Mouse (Mus musculus): ENCODE data around the gene Ky. TPM values are rescaled to one million over a fixed set of nuclear protein-coding genes. Genes with fewer than 3 reads are reported as not detected.

Gene Ky
- polyA plus RNA-seq, 1 experiment from 2014 or later: 1.7 TPM

DNA sequence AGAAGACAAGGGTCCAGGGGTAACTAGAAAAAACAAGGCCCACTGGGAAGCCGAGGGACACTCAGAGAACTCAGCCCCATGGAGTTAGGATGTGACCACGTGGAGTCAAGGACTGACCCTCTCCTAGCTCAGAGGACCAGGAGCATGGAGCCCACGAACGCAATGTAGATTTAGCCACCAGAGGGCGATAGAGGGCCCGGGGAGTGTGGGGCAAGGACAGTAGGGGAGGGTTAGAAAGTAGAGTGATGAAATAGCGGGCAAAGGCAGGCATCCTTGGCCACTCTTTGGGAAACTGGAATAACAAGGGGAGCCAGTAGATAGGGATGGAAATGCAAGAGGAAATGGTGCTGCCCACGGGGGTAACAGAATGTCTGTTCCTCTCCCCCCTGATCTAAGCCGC lies 26.5 kb upstream of the Ky start:
- Histone ChIP-seq H3K4me3 (ENCODE audit: control insufficient read depth in 1 of 2, insufficient read depth in 1 of 2, low read depth in 1 of 2, low read length in 2 of 2) (no peak overlapping the region), H3K4me2 (ENCODE audit: low read length) (no peak overlapping the region), H3K27me3 (ENCODE audit: control insufficient read depth, insufficient read depth, low read length) (no peaks in the 10 kb centered on the region), H3K27ac (replicated peaks in 1 of 2; ENCODE audit: control insufficient read depth in 1 of 2, insufficient read depth in 1 of 2, low read depth in 2 of 2, low read length in 2 of 2) (no peak overlapping the region), H3K9me3 (ENCODE audit: control insufficient read depth, low read length) (no peaks in the 10 kb centered on the region), H3K9ac (ENCODE audit: low read length) (no peak overlapping the region), H3K36me3 (ENCODE audit: control insufficient read depth, insufficient read depth, low read length) (no peaks in the 10 kb centered on the region), H3K4me1 (ENCODE audit: control insufficient read depth in 2 of 2, insufficient read depth in 2 of 2, low read length in 2 of 2) (no peaks in the 10 kb centered on the region)
- no peak for ATAC-seq (ENCODE audit: insufficient number of reproducible peaks, insufficient read depth, low FRiP score, low read depth)
- 36% methylated on average over 9 of the region's 9 CpGs for WGBS

GRCm38 (mm10) chr9:102492031-102492795 lies 13.3 kb upstream of the Ky start:
- Histone ChIP-seq H3K4me2 (ENCODE audit: low read length) (no peak overlapping the region), H3K9ac (ENCODE audit: low read length) (no peak overlapping the region), H3K4me1 (ENCODE audit: control insufficient read depth in 2 of 2, insufficient read depth in 2 of 2, low read length in 2 of 2) (peaks cover 5 to 8% of the 10 kb centered on the region in 2 experiments), H3K27ac (replicated peaks in 1 of 2; ENCODE audit: control insufficient read depth in 1 of 2, insufficient read depth in 1 of 2, low read depth in 2 of 2, low read length in 2 of 2) (no peak overlapping the region), H3K27me3 (ENCODE audit: control insufficient read depth, insufficient read depth, low read length) (peaks cover 5% of the 10 kb centered on the region; the same call in 1 of the 2 replicates), H3K9me3 (ENCODE audit: control insufficient read depth, low read length) (no peaks in the 10 kb centered on the region), H3K4me3 (ENCODE audit: control insufficient read depth in 1 of 2, insufficient read depth in 1 of 2, low read depth in 1 of 2, low read length in 2 of 2) (no peak overlapping the region), H3K36me3 (ENCODE audit: control insufficient read depth, insufficient read depth, low read length) (no peaks in the 10 kb centered on the region)
- WGBS: 32% methylated on average over 12 of the region's 12 CpGs
- ATAC-seq (ENCODE audit: insufficient number of reproducible peaks, insufficient read depth, low FRiP score, low read depth): no peak

DNA sequence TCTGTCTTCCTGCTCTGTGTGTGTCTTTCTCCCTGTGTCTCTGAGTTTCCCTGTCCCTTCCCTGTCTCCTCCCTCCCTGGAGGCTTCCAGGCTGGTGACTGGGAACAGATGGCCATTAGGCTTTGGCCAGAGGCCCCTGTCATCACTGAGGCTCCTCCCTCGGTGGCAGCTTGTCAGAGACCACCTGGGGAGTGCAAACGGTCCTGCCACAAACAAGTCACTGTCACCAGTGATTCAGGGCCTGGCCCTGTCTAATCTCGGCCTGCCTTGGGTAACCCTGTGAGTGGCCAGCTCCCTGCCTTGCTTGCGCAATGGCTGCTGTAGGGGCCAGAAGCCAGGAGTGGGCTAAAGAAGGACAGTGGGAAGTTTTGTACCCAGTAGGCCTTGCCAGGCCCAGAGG lies 12.5 kb upstream of the Ky start:
- H3K4me2 ChIP-seq (ENCODE audit: low read length): no peak overlapping the region
- 28% methylated on average over 4 of the region's 4 CpGs for WGBS

DNA sequence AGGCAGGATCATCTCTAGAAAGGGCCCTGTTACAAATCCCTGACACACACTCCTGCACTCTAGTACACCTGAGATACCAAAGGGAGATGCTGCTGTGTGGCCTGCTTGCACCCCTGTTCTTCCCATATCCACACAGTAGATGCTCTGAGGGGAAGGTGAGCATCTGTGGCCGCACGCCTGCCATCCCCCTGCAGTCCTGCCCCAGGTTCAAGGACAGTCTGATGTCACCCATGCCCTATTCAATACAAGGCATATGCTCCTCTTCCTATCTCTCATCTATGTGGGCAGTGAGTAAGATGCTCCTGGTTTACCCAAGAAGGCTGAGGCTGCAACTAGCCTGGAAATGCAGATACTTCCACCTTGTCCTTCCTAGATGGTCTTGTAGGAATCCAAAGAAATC lies 11.6 kb upstream of the Ky start:
- WGBS: 100% methylated on average over 2 of the region's 2 CpGs
- Histone ChIP-seq H3K4me3 (ENCODE audit: control insufficient read depth in 1 of 2, insufficient read depth in 1 of 2, low read depth in 1 of 2, low read length in 2 of 2) (no peak overlapping the region), H3K27ac (replicated peaks in 1 of 2; ENCODE audit: control insufficient read depth in 1 of 2, insufficient read depth in 1 of 2, low read depth in 2 of 2, low read length in 2 of 2) (no peak overlapping the region), H3K4me1 (ENCODE audit: control insufficient read depth in 2 of 2, insufficient read depth in 2 of 2, low read length in 2 of 2) (peaks cover 22% of the 10 kb centered on the region in 2 experiments), H3K27me3 (ENCODE audit: control insufficient read depth, insufficient read depth, low read length) (peaks cover 5% of the 10 kb centered on the region; the same call in 1 of the 2 replicates), H3K9ac (ENCODE audit: low read length) (no peak overlapping the region), H3K4me2 (ENCODE audit: low read length) (no peak overlapping the region), H3K9me3 (ENCODE audit: control insufficient read depth, low read length) (no peaks in the 10 kb centered on the region), H3K36me3 (ENCODE audit: control insufficient read depth, insufficient read depth, low read length) (no peaks in the 10 kb centered on the region)
- no peak for ATAC-seq (ENCODE audit: insufficient number of reproducible peaks, insufficient read depth, low FRiP score, low read depth)

More for the DNA sequence above, 12.5 kb upstream of the Ky start:
- Histone ChIP-seq H3K27ac (replicated peaks in 1 of 2; ENCODE audit: control insufficient read depth in 1 of 2, insufficient read depth in 1 of 2, low read depth in 2 of 2, low read length in 2 of 2) (no peak overlapping the region), H3K4me1 (ENCODE audit: control insufficient read depth in 2 of 2, insufficient read depth in 2 of 2, low read length in 2 of 2) (peaks cover 14 to 17% of the 10 kb centered on the region in 2 experiments), H3K9ac (ENCODE audit: low read length) (no peak overlapping the region), H3K36me3 (ENCODE audit: control insufficient read depth, insufficient read depth, low read length) (no peaks in the 10 kb centered on the region), H3K27me3 (ENCODE audit: control insufficient read depth, insufficient read depth, low read length) (peaks cover 5% of the 10 kb centered on the region; the same call in 1 of the 2 replicates), H3K4me3 (ENCODE audit: control insufficient read depth in 1 of 2, insufficient read depth in 1 of 2, low read depth in 1 of 2, low read length in 2 of 2) (no peak overlapping the region), H3K9me3 (ENCODE audit: control insufficient read depth, low read length) (no peaks in the 10 kb centered on the region)
- no peak for ATAC-seq (ENCODE audit: insufficient number of reproducible peaks, insufficient read depth, low FRiP score, low read depth)

GRCm38 (mm10) chr9:102494454-102494853 lies 11.1 kb upstream of the Ky start:
- Histone ChIP-seq H3K36me3 (ENCODE audit: control insufficient read depth, insufficient read depth, low read length) (no peaks in the 10 kb centered on the region), H3K27ac (replicated peaks in 1 of 2; ENCODE audit: control insufficient read depth in 1 of 2, insufficient read depth in 1 of 2, low read depth in 2 of 2, low read length in 2 of 2) (no peak overlapping the region), H3K4me2 (ENCODE audit: low read length) (no peak overlapping the region), H3K9me3 (ENCODE audit: control insufficient read depth, low read length) (no peaks in the 10 kb centered on the region), H3K4me1 (ENCODE audit: control insufficient read depth in 2 of 2, insufficient read depth in 2 of 2, low read length in 2 of 2) (peaks cover 22 to 24% of the 10 kb centered on the region in 2 experiments), H3K9ac (ENCODE audit: low read length) (no peak overlapping the region), H3K4me3 (ENCODE audit: control insufficient read depth in 1 of 2, insufficient read depth in 1 of 2, low read depth in 1 of 2, low read length in 2 of 2) (no peak overlapping the region), H3K27me3 (ENCODE audit: control insufficient read depth, insufficient read depth, low read length) (peaks cover 5% of the 10 kb centered on the region; the same call in 1 of the 2 replicates)
- ATAC-seq (ENCODE audit: insufficient number of reproducible peaks, insufficient read depth, low FRiP score, low read depth): no peak
- 64% methylated on average over 9 of the region's 9 CpGs for WGBS

- Histone ChIP-seq H3K9ac (ENCODE audit: low read length) (no peak overlapping the region), H3K27me3 (ENCODE audit: control insufficient read depth, insufficient read depth, low read length) (peaks cover 5% of the 10 kb centered on the region; the same call in 1 of the 2 replicates), H3K4me2 (ENCODE audit: low read length) (no peak overlapping the region), H3K9me3 (ENCODE audit: control insufficient read depth, low read length) (no peaks in the 10 kb centered on the region), H3K36me3 (ENCODE audit: control insufficient read depth, insufficient read depth, low read length) (no peaks in the 10 kb centered on the region), H3K4me1 (ENCODE audit: control insufficient read depth in 2 of 2, insufficient read depth in 2 of 2, low read length in 2 of 2) (peaks cover 22 to 25% of the 10 kb centered on the region in 2 experiments), H3K27ac (replicated peaks in 1 of 2; ENCODE audit: control insufficient read depth in 1 of 2, insufficient read depth in 1 of 2, low read depth in 2 of 2, low read length in 2 of 2) (no peak overlapping the region), H3K4me3 (ENCODE audit: control insufficient read depth in 1 of 2, insufficient read depth in 1 of 2, low read depth in 1 of 2, low read length in 2 of 2) (no peak overlapping the region)
- no peak for ATAC-seq (ENCODE audit: insufficient number of reproducible peaks, insufficient read depth, low FRiP score, low read depth)
- WGBS: 84% methylated on average over 4 of the region's 4 CpGs
Measured at GRCm38 (mm10) chr9:102495266-102495665, 10.3 kb upstream of the Ky start.

DNA sequence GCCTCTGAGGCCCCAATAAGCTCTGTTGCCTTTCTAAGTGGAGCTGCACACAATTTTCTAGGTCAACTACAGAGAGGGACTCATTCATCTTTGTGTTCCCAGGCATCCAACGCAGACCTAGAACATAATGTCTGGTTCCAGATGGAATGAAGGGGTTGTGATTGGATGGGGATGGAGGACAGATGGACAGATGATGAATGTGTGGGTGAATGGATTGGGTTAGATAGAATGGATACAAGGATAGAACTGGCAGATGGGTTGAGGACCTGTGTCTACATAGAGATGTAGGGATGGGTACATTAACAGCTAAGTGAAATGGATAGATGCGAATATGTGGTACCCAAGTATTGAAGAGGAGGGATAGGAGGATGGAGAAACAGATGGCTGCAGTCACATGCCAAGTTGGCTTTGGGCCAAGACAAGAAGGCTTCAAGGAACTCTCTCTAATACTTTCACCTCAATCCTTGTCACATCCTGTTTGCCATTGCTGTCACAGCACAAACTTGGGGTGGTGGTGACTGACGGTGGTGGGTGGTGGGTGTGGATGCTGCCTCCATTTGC lies 9.0 kb upstream of the Ky start:
- H3K27me3 ChIP-seq (ENCODE audit: control insufficient read depth, insufficient read depth, low read length): peaks cover 5% of the 10 kb centered on the region; the same call in 1 of the 2 replicates
- H3K4me1 ChIP-seq (ENCODE audit: control insufficient read depth in 2 of 2, insufficient read depth in 2 of 2, low read length in 2 of 2): peaks cover 25 to 26% of the 10 kb centered on the region in 2 experiments
- no peak for ATAC-seq (ENCODE audit: insufficient number of reproducible peaks, insufficient read depth, low FRiP score, low read depth)
- no peaks in the 10 kb centered on the region for H3K9me3 ChIP-seq (ENCODE audit: control insufficient read depth, low read length)
- H3K27ac ChIP-seq (replicated peaks in 1 of 2; ENCODE audit: control insufficient read depth in 1 of 2, insufficient read depth in 1 of 2, low read depth in 2 of 2, low read length in 2 of 2): no peak overlapping the region
- 87% methylated on average over 3 of the region's 3 CpGs for WGBS
- H3K4me3 ChIP-seq (ENCODE audit: control insufficient read depth in 1 of 2, insufficient read depth in 1 of 2, low read depth in 1 of 2, low read length in 2 of 2): no peak overlapping the region
- H3K9ac ChIP-seq (ENCODE audit: low read length): no peak overlapping the region
- H3K4me2 ChIP-seq (ENCODE audit: low read length): no peak overlapping the region
- H3K36me3 ChIP-seq (ENCODE audit: control insufficient read depth, insufficient read depth, low read length): no peaks in the 10 kb centered on the region

All from heart, embryonic 14.5 days (tissue).